Mouse (Mus musculus) liver, embryonic 14.5 days (tissue): ENCODE data around the gene Mast3. TPM values are rescaled to one million over a fixed set of nuclear protein-coding genes. Genes with fewer than 3 reads are reported as not detected.

Experiments used
- ATAC-seq: fragments of 200-750 bp; cut with Nextera tagmentation; 2 replicates; pipeline ENCODE4 v1.8.0; 2017; ENCODE audit warnings: moderate number of reproducible peaks, mild to moderate bottlenecking, moderate library complexity; ENCODE audit not compliant: insufficient read depth
- DNase-seq, 3 experiments: peaks; one replicate each; pipeline ENCODE4 v3.0.0-alpha.2; 2012 to 2013; ENCODE audit warnings: low read depth in 3 of 3, low spot score in 3 of 3
- H3K27ac ChIP-seq: fragments of 300-500 bp; sonication (generic); 2 replicates; pipeline ENCODE4 v1.5.1; 2014; ENCODE audit warnings: moderate library complexity, mild to moderate bottlenecking, control low read depth, inconsistent platforms
- H3K27me3 ChIP-seq: fragments of 300-500 bp; sonication (generic); 2 replicates; pipeline ENCODE4 v1.6.1; 2014; ENCODE audit warnings: mild to moderate bottlenecking, low read length, moderate library complexity; ENCODE audit not compliant: control insufficient read depth, insufficient read depth
- H3K36me3 ChIP-seq: fragments of 300-500 bp; sonication (generic); replicated peaks from 2 replicates; pipeline ENCODE4 v1.6.1; 2014; ENCODE audit warnings: low read depth; ENCODE audit not compliant: control insufficient read depth, insufficient read depth
- H3K4me1 ChIP-seq, 2 experiments: fragments of 200-500 bp in 1 of 2; fragments of 300-500 bp in 1 of 2; sonication (generic) in 1 of 2; replicated peaks; 2 replicates each; pipeline ENCODE4 v1.6.1; 2012 to 2014; ENCODE audit warnings: antibody characterized with exemption in 1 of 2, inconsistent platforms in 1 of 2, low read length in 1 of 2; ENCODE audit not compliant: control insufficient read depth in 2 of 2, insufficient read depth in 2 of 2
- H3K4me2 ChIP-seq: fragments of 300-500 bp; sonication (generic); 2 replicates; pipeline ENCODE4 v1.6.1; 2014; ENCODE audit warnings: low read depth, mild to moderate bottlenecking, control low read depth, moderate library complexity
- H3K4me3 ChIP-seq, 2 experiments: fragments of 200-500 bp in 1 of 2; fragments of 300-500 bp in 1 of 2; sonication (generic) in 1 of 2; 2 replicates each; pipeline ENCODE4 v1.5.1; 2012 to 2014; ENCODE audit warnings: low read depth in 2 of 2, low read length in 2 of 2, mild to moderate bottlenecking in 2 of 2, control low read depth in 1 of 2, inconsistent platforms in 1 of 2, moderate library complexity in 1 of 2; ENCODE audit not compliant: insufficient read depth in 1 of 2
- H3K9ac ChIP-seq: fragments of 300-500 bp; sonication (generic); replicated peaks from 2 replicates; pipeline ENCODE4 v1.6.1; 2014; ENCODE audit warnings: mild to moderate bottlenecking, control low read depth, moderate library complexity
- H3K9me3 ChIP-seq: fragments of 300-500 bp; sonication (generic); 2 replicates; pipeline ENCODE4 v1.6.1; 2016; ENCODE audit warnings: low read length, mixed read lengths; ENCODE audit not compliant: control insufficient read depth
- CTCF ChIP-seq: IDR thresholded peaks from 2 replicates; pipeline ENCODE4 v1.5.1; 2016; ENCODE audit warnings: antibody characterized with exemption, low read depth, control low read depth
- EP300 ChIP-seq: IDR thresholded peaks from 2 replicates; pipeline ENCODE4 v1.6.1; 2016; ENCODE audit warnings: antibody characterized with exemption, low read depth
- WGBS: fragments of 180-500 bp; shearing (Covaris S2); extraction: QIAGEN DNeasy Blood & Tissue Kit; methylation state at CpG from one replicate; pipeline ENCODE4 v1.1.7; 2014; ENCODE audit not compliant: insufficient replicate concordance; 5-methylcytosine and 5-hydroxymethylcytosine counted together
- polyA plus RNA-seq, 2 experiments: library from polyadenylated mRNA; depleted of rRNA in 1 of 2; stranded (reverse) in 1 of 2; unstranded in 1 of 2; fragments of >200 nt; fragmentation: Nextera tagmentation in 1 of 2; extraction: Ambion mirVana in 1 of 2; gene quantifications; 2 replicates each; pipeline versions ENCODE4 v1.2.1 to v1.2.3; 2012 to 2014

The Mast3 gene
- polyA plus RNA-seq, 2 experiments: 5.4 to 11.1 TPM

- no peaks in the 10 kb centered on the region for H3K9me3 ChIP-seq
- ATAC-seq (no peak), DNase-seq (no peak)
- peak overlapping the region; percentile 99 for H3K4me2 ChIP-seq
- peak overlapping the region; percentile 85 for H3K27ac ChIP-seq
- H3K27me3 ChIP-seq: no peaks in the 10 kb centered on the region
- H3K9ac ChIP-seq: peak overlapping the region; percentile 51
- peaks cover 63 to 65% of the 10 kb centered on the region in 2 experiments for H3K4me1 ChIP-seq
- TF ChIP-seq CTCF (0 out of 2 replicates have a peak, but pooled peaks have one; percentile 13), EP300 (no peak)
- H3K4me3 ChIP-seq: no peak overlapping the region; a peak in 1 of 4 replicates
- no peaks in the 10 kb centered on the region; the same call in 1 of the 2 replicates for H3K36me3 ChIP-seq
- WGBS: 76% methylated on average over 13 of the region's 13 CpGs
Observed at GRCm38 (mm10) chr8:70764676-70765075, 40.2 kb downstream of the Mast3 start.

GRCm38 (mm10) chr8:70764026-70764425 is 40.8 kb downstream of the Mast3 start:
- H3K4me2 ChIP-seq: peak overlapping the region; percentile 99
- H3K27me3 ChIP-seq: no peaks in the 10 kb centered on the region
- H3K4me1 ChIP-seq: peaks cover 65 to 66% of the 10 kb centered on the region in 2 experiments
- 10% methylated on average over 8 of the region's 8 CpGs for WGBS
- ATAC-seq (peak; percentile 49), DNase-seq (peak; percentile 83 to 94 (median 85))
- peak overlapping the region; percentile 85 for H3K27ac ChIP-seq
- peak overlapping the region; percentile 51 for H3K9ac ChIP-seq
- no peaks in the 10 kb centered on the region; the same call in 1 of the 2 replicates for H3K36me3 ChIP-seq
- H3K4me3 ChIP-seq: peak overlapping the region; percentile 0 to 3; a peak in 3 of 4 replicates
- TF ChIP-seq CTCF (no peak), EP300 (peak; percentile 73)
- H3K9me3 ChIP-seq: no peaks in the 10 kb centered on the region

DNA sequence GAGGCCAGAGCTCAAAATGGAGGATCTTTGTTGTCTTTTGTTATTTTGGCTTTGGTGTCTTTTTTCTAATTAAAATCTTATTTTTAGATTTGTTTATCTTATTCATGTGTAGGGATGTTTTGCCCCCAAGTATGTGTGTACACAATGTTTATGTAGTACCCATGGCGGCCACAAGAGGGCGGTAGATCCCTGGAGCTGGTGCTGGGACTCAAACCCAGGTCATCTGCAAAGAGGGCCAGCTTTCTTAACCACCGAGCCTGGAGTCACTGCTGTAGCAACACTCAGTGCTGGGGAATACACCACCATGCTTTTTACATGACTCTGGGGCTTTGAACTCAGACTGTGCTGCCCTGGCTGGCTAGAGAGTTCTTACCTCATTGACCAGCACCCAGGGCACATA is 41.5 kb downstream of the Mast3 start:
- Histone ChIP-seq H3K27me3 (no peaks in the 10 kb centered on the region), H3K9ac (peak overlapping the region; percentile 51; the same call in 1 of the 2 replicates), H3K27ac (peak overlapping the region; percentile 85), H3K4me1 (peaks cover 66% of the 10 kb centered on the region in 2 experiments), H3K4me2 (peak overlapping the region; percentile 99), H3K4me3 (peak overlapping the region; percentile 0 to 3; a peak in 3 of 4 replicates), H3K9me3 (no peaks in the 10 kb centered on the region), H3K36me3 (no peaks in the 10 kb centered on the region; the same call in 1 of the 2 replicates)
- WGBS: 1% methylated on average over 3 of the region's 3 CpGs
- ATAC-seq: no peak
- DNase-seq: peak in 1 of 3 experiments; percentile 56
- TF ChIP-seq EP300 (no peak), CTCF (peak; percentile 95)

DNA sequence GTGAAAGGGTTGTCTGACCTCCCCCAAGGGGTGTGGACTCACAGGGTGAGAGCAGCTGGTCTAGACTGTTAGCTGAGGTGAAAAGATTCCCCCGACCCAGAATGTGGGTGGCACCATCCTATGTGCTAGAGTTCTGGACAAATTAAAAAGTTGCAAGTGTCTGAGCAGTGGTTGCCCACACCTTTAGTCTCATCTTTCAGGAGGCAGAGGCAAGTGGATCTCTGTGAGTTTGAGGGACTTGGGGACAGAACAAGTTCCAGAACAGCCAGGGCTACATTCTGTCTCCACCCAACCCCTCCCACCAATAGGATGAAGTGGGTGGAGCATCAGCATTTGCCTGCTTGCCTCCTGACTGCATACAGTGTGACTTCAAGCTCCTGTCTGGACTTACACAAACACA is 42.7 kb downstream of the Mast3 start:
- H3K27me3 ChIP-seq: no peaks in the 10 kb centered on the region
- TF ChIP-seq EP300: no peak
- TF ChIP-seq CTCF: no peak
- H3K9ac ChIP-seq: peak overlapping the region; percentile 38; the same call in 1 of the 2 replicates
- H3K9me3 ChIP-seq: no peaks in the 10 kb centered on the region
- H3K4me3 ChIP-seq: no peak overlapping the region
- WGBS: 9% methylated on average over 1 of the region's 1 CpGs
- ATAC-seq (no peak), DNase-seq (peak; percentile 73 to 77 (median 75))
- H3K27ac ChIP-seq: peak overlapping the region; percentile 85
- H3K4me2 ChIP-seq: peak overlapping the region; percentile 80
- peaks cover 64 to 66% of the 10 kb centered on the region in 2 experiments for H3K4me1 ChIP-seq
- H3K36me3 ChIP-seq: no peaks in the 10 kb centered on the region; the same call in 1 of the 2 replicates

DNA sequence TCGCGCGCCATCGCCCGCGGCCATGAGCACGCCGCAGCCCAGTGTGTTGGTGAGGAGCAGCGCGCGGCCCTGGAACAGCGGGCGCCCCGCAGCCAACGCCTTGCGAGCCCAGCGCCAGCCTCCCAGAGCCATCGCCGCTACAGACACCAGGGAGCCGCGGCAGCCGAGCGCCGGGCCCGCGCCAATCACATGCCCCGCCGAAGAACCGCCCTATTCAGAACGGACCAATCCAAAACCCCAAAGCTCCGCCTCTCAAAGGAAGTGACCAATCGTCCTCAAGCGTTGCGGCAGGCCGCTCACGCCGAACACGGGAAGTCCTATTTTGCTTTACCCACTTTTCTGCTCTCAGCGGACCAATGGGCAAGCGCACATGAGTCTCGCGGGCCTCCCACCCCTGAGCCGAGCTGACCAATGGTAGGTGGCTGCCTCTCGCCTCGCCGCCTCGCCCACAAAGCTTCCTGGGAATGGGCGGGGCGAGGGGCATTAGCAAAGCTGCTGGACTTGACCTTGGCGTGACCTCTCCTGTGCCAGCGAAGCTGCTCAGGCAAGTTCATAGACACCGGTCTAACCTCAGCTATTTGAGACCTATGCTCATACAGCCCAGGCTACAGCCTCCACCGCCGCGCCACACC is 44.0 kb downstream of the Mast3 start, which contains the start of gene Mpv17l2:
Mpv17l2 (minus strand) TSS at position 172 of the 632 bp plus-strand sequence.
- peak within 1 kb of the TSS; percentile 96 for H3K4me2 ChIP-seq
- H3K9ac ChIP-seq: peak within 1 kb of the TSS; percentile 75
- H3K27ac ChIP-seq: peak within 1 kb of the TSS; percentile 87
- no peak for TF ChIP-seq CTCF
- TF ChIP-seq EP300: no peak
- WGBS: under 1% methylated on average over 55 of the region's 55 CpGs
- H3K4me3 ChIP-seq: peak within 1 kb of the TSS; percentile 62 to 76
- H3K27me3 ChIP-seq: no peaks in the 10 kb centered on the region
- peak; percentile 90 for ATAC-seq
- H3K36me3 ChIP-seq: no peaks in the 10 kb centered on the region; the same call in 1 of the 2 replicates
- peaks cover 52 to 55% of the 10 kb centered on the region in 2 experiments for H3K4me1 ChIP-seq
- H3K9me3 ChIP-seq: no peaks in the 10 kb centered on the region
- peak; percentile 99 for DNase-seq
